Mouse (Mus musculus): ENCODE data around the gene Cdk19.

- TF ChIP-seq CTCF (IDR thresholded peaks at IDR 0.05; ENCODE audit: extremely low read depth, insufficient read depth, low read length): no peak
- no peak for TF ChIP-seq POLR2A (IDR thresholded peaks at IDR 0.05; ENCODE audit: extremely low read depth, insufficient read depth, low read length)
These were observed 2.7 kb downstream of the Cdk19 start for GRCm38 (mm10) chr10:40342036-40342435.
